Mouse (Mus musculus): ENCODE measurements around the gene Nek6. TPM values are rescaled to one million over a fixed set of nuclear protein-coding genes. Genes with fewer than 3 reads are reported as not detected.

The Nek6 gene
- polyA plus RNA-seq, 1 experiment from 2014 or later = 90.1 TPM

DNA sequence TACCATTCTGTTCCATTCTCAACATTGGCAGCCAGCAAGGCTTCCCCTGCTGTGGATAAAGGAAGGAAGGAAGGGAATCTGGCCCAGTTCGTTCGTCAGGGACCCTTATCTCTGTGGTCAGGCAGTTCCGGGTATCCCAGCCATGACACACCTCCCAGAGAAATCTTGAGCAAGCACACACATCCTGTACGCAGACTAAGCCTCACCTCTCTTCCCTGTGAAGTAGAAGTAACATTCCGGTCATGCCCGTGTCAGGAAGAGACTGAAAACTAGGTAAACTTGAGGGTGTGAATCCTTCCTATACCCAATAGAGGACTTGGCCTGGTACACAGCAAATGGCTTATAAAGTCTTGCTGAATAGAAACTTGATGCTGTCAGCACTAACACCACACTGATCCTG, 21.9 kb downstream of the Nek6 start:
- H3K4me3 ChIP-seq = peak overlapping the region; percentile 0; the same call in 1 of the 2 replicates
- no peaks in the 10 kb centered on the region for H3K9me3 ChIP-seq
- peak; percentile 91 for DNase-seq (ENCODE audit: low spot score)
- H3K27me3 ChIP-seq (ENCODE audit: insufficient read depth, poor library complexity, severe bottlenecking) = no peaks in the 10 kb centered on the region
- peaks cover 96% of the 10 kb centered on the region for H3K4me1 ChIP-seq
- WGBS = 19% methylated on average over 6 of the region's 6 CpGs
- peak overlapping the region; percentile 67 for H3K27ac ChIP-seq
- no peaks in the 10 kb centered on the region for H3K36me3 ChIP-seq

DNA sequence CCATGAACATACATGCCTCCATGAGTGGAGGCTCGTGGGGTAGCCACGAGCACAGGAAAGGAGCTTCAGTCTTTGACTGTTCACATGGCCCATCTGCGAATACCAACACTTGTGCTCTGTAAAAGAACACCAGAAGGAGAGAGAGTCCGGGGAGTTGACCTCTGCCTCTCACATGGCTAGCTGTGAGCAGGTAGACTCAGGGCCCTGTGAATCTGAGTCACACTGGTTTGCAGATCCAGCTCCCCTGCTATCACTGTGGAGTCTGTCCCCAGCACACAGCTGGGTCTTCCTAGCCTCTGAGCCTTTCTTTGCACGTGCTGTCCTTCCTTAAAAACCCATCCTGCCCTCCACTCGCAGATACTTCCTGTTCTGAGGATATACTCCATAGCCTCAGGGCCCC, 22.3 kb downstream of the Nek6 start:
- Histone ChIP-seq H3K36me3 (no peaks in the 10 kb centered on the region), H3K9me3 (no peaks in the 10 kb centered on the region), H3K4me3 (peak overlapping the region; percentile 0; the same call in 1 of the 2 replicates), H3K27ac (peak overlapping the region; percentile 67), H3K27me3 (ENCODE audit: insufficient read depth, poor library complexity, severe bottlenecking) (no peaks in the 10 kb centered on the region), H3K4me1 (peaks cover 95% of the 10 kb centered on the region)
- no peak for DNase-seq (ENCODE audit: low spot score)
- WGBS = 46% methylated on average over 6 of the region's 6 CpGs

DNA sequence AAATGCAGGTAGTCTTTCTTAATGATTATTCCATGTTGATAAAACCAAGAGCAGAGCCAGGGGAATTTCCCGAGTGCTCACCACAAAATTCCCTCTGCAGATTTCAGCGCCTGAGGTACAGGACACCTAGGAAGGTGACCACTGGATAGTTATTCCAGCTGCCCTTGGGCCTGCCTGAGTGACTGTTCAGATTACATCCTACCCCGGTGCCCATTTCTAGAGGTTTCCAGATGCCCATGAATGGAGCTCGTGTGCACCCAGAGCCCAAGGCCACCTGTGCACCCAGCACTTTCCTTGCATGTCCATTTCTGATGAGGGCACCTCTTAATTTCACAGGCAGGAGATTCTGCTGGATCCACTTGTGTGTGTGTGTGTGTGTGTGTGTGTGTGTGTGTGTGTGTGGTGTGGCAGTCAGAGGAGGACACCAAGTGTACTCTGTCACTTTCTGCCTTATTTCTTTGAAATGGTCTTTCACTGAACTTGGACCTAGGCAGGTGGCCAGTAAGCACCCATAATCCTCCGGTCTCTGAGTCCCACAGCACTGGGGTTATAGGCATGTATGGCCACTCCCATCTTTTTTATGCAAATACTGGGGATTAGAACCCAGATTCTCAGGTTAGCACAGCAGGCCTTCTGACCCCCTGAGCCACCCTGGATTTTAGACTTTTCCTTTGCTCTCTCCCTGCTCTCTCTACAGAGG, 22.9 kb downstream of the Nek6 start:
- H3K27ac ChIP-seq = peak overlapping the region; percentile 67
- 86% methylated on average over 5 of the region's 5 CpGs for WGBS
- no peaks in the 10 kb centered on the region for H3K36me3 ChIP-seq
- no peaks in the 10 kb centered on the region for H3K9me3 ChIP-seq
- H3K4me3 ChIP-seq = no peak overlapping the region
- no peak for DNase-seq (ENCODE audit: low spot score)
- H3K27me3 ChIP-seq (ENCODE audit: insufficient read depth, poor library complexity, severe bottlenecking) = no peaks in the 10 kb centered on the region
- peaks cover 93% of the 10 kb centered on the region for H3K4me1 ChIP-seq

DNA sequence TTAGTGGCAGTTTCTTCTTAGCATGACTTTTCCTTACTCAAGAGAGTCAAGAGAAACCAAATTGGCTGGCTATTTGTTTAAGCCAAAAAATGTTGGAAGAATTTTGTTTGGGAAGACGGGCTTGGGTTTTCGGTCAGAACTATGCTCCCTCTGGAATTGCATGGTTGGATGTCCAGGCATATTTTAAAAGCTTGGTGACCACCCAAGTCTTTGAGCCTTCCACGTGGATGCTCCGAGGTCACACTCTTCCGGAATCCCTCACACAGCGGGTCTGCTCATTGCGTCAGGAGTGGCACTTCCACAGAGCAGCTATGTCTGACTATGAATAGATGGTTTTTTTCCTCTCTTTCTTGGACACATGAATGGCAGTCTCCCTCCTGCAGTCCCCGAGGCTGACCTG, 23.6 kb downstream of the Nek6 start:
- DNase-seq (ENCODE audit: low spot score) = no peak
- 84% methylated on average over 8 of the region's 8 CpGs for WGBS
- H3K27ac ChIP-seq = peak overlapping the region; percentile 71; the same call in 1 of the 2 replicates
- H3K4me1 ChIP-seq = peaks cover 93% of the 10 kb centered on the region
- no peaks in the 10 kb centered on the region for H3K36me3 ChIP-seq
- no peaks in the 10 kb centered on the region for H3K9me3 ChIP-seq
- H3K4me3 ChIP-seq = no peak overlapping the region
- H3K27me3 ChIP-seq (ENCODE audit: insufficient read depth, poor library complexity, severe bottlenecking) = no peaks in the 10 kb centered on the region

DNA sequence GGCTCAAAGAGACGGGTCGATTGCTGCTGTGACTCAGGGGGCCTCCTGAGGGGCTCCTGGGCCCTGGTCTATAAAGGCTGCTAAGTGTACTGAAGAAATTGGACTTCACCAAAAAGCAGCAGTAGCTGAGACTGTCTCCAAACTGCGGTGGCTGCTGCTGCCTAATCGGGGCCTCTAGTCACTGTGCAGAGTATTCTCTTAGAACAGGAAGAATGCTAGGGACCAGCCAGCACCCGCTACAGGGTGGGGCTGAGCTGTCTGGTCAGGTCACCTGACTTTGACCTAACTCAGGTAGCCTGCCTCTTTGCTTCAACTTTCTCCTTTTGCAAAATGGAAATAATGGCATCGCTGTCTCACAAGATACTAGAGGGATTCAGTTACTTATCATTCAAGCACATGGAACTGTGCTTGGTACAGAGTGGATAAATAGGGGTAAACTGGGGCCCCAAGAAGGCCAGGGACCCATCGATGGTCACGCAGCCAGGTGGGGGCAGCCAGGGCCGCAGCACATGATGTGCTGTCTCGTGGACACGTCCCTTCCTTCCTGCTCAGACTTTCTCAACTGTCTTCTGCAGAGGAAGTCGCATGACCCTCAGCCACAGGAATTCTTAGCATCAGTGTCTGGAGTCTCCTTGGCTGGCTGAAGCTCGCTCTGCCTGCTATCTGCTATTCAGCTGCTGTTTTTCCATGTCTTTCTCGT, 24.2 kb downstream of the Nek6 start:
- 55% methylated on average over 14 of the region's 14 CpGs for WGBS
- Histone ChIP-seq H3K27me3 (ENCODE audit: insufficient read depth, poor library complexity, severe bottlenecking) (no peaks in the 10 kb centered on the region), H3K4me1 (peaks cover 93% of the 10 kb centered on the region), H3K4me3 (no peak overlapping the region), H3K36me3 (no peaks in the 10 kb centered on the region), H3K27ac (peak overlapping the region; percentile 71), H3K9me3 (no peaks in the 10 kb centered on the region)
- DNase-seq (ENCODE audit: low spot score) = no peak

DNA sequence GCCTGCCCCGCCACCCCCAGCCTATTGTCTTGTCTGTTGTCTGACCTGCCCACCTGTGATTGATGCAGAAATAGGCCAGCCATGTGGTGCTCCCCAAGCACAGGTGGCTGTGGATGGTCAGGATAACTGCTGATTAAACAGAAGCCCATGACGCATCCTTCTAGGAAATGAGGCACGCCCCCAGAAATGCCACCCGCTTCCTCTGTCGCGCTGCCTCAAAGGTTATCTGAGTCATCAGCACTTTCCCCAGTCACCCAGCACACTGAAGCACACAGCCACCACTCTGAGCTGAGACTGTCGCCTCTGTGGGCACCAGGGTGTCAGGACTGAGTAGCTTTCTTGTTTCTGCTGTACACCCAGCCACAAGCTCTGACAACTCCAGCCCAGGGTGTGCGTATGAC, 24.9 kb downstream of the Nek6 start:
- 23% methylated on average over 8 of the region's 8 CpGs for WGBS
- DNase-seq (ENCODE audit: low spot score) = peak; percentile 93
- Histone ChIP-seq H3K36me3 (no peaks in the 10 kb centered on the region), H3K4me1 (peaks cover 93% of the 10 kb centered on the region), H3K27ac (peak overlapping the region; percentile 71), H3K4me3 (no peak overlapping the region), H3K27me3 (ENCODE audit: insufficient read depth, poor library complexity, severe bottlenecking) (no peaks in the 10 kb centered on the region), H3K9me3 (no peaks in the 10 kb centered on the region)

DNA sequence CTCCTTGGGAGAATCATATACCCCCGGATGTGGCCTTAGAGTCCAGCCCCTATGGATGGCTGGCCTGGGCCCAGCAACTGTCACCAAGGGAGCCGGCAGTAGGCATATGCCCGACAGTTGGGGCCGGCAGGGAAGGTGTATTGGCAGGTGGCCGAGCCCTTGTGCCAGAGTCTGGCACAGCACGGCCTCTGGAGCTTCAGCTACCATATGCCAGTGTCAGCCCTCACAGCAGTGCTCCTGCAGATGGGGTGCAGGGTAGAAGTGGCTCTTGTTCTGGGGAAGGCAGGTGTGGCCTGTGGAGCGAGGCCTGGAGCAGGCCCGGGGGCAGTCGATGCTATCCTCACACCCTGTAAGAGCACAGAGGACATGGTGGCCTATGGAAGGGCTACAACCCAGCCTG, 28.2 kb downstream of the Nek6 start:
- DNase-seq (ENCODE audit: low spot score) = no peak
- H3K36me3 ChIP-seq = no peaks in the 10 kb centered on the region
- no peaks in the 10 kb centered on the region for H3K9me3 ChIP-seq
- WGBS = 93% methylated on average over 9 of the region's 9 CpGs
- no peaks in the 10 kb centered on the region for H3K27me3 ChIP-seq (ENCODE audit: insufficient read depth, poor library complexity, severe bottlenecking)
- H3K4me1 ChIP-seq = peaks cover 97% of the 10 kb centered on the region
- H3K27ac ChIP-seq = peak overlapping the region; percentile 56
- no peak overlapping the region for H3K4me3 ChIP-seq

DNA sequence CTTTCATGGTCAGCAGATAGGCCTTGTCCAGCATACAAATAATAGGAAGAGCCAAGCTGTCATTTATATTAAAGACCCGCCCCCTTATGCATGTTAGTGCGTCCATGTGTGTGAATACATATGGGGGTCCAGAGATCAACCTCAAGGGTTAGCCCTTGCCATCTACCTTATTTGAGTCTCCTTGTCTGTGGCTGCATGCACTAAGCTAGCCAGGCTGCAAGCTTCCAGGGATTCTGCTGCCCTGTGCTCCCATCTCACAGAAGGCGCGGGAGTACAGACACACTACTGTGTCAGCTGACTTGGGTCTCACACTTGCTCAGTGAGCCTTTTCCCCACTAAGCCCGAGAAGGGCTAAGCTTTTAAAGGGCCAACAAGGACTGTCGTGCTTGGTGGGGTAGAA, 29.2 kb downstream of the Nek6 start:
- Histone ChIP-seq H3K27ac (peak overlapping the region; percentile 85), H3K9me3 (no peaks in the 10 kb centered on the region), H3K4me1 (peaks cover 94% of the 10 kb centered on the region), H3K4me3 (no peak overlapping the region), H3K27me3 (ENCODE audit: insufficient read depth, poor library complexity, severe bottlenecking) (no peaks in the 10 kb centered on the region), H3K36me3 (no peaks in the 10 kb centered on the region)
- DNase-seq (ENCODE audit: low spot score) = no peak
- WGBS = 76% methylated on average over 6 of the region's 6 CpGs

DNA sequence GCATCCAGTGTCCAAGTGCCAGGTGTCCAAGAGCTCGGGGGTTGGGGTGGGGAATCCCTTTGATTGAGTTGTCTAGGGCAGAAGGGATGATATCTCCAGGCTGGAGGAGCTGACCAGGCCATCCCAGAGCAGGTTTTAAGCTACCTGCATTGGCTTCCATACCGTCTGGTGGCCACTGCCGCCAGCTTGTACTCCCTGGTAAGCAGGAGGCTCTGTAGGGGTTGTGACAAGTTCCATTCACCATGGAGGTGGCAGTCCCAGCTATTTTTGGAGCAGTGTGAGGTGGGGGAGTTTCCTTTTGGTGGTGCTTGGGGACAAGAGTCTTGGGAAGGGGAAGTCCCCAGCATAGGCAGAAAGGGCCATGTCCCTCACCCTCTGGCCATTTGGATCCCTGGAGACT, 29.7 kb downstream of the Nek6 start:
- no peak overlapping the region for H3K4me3 ChIP-seq
- DNase-seq (ENCODE audit: low spot score) = no peak
- peaks cover 94% of the 10 kb centered on the region for H3K4me1 ChIP-seq
- peak overlapping the region; percentile 85 for H3K27ac ChIP-seq
- H3K27me3 ChIP-seq (ENCODE audit: insufficient read depth, poor library complexity, severe bottlenecking) = no peaks in the 10 kb centered on the region
- no peaks in the 10 kb centered on the region for H3K36me3 ChIP-seq
- H3K9me3 ChIP-seq = no peaks in the 10 kb centered on the region
- WGBS = 42% methylated on average over 3 of the region's 3 CpGs

DNA sequence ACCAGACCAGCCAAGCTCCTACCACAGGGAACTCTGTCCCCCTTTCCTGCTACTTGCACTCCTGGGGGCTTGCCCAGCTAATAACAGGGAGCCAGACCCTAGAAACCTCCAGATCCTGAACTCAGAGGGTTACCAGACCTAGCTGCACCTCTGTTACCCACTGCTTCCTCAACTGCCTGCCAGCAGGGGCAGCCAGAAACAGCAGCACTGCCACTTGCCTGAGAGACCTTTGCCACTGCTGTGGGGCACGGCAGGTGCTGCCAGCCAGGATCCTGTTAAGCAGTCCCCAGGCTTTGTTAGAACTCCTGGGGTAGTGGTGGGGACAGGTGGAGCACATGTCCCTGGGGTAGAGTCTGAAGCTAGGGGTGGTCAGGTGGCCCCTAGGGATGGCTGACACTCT, 30.1 kb downstream of the Nek6 start:
- Histone ChIP-seq H3K9me3 (no peaks in the 10 kb centered on the region), H3K27ac (peak overlapping the region; percentile 85), H3K27me3 (ENCODE audit: insufficient read depth, poor library complexity, severe bottlenecking) (no peaks in the 10 kb centered on the region), H3K4me3 (no peak overlapping the region), H3K4me1 (peaks cover 94% of the 10 kb centered on the region), H3K36me3 (no peaks in the 10 kb centered on the region)
- WGBS = 84% methylated on average over 1 of the region's 1 CpGs
- DNase-seq (ENCODE audit: low spot score) = no peak

DNA sequence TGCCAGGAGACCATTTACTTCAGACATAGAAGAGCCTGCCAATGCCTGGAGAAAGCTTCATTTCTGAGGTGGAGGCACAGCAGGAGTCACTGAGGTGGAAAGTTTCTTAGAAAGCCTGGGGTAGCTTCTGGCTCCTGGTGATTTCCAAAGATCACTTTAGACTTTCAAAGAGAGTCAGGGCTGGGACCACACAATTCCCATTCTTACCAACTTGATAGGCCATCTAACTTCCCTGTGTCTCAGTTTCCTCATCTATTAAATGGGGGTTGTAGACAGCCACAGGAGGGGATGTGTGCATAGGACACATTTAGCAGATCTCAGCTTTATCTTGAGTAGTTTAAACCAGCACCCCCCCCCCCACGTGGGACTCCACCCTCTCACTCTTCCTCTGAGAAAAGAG, 30.9 kb downstream of the Nek6 start:
- WGBS = 32% methylated on average over 1 of the region's 1 CpGs
- Histone ChIP-seq H3K4me3 (no peak overlapping the region), H3K9me3 (no peaks in the 10 kb centered on the region), H3K4me1 (peaks cover 94% of the 10 kb centered on the region), H3K27ac (peak overlapping the region; percentile 85), H3K27me3 (ENCODE audit: insufficient read depth, poor library complexity, severe bottlenecking) (no peaks in the 10 kb centered on the region), H3K36me3 (no peaks in the 10 kb centered on the region)
- no peak for DNase-seq (ENCODE audit: low spot score)

DNA sequence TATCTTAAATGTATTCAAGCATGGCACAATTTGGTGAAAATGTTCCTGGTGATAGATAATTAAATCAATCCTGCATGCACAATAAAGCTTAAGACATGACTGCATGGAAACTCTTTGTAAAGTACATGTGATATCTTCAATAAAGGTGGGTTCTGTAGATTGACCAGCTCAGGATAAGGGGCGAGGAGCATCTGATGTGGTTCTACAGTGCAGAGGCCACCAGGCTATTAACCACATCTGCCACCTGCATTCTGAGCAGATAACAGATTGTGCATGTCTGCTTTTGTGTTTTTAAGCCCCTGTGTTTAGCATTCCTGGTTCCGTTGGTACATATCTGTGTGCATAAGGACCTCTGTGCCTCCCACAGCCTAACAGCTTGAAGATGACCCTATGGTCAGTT, 31.7 kb downstream of the Nek6 start:
- DNase-seq (ENCODE audit: low spot score) = no peak
- 73% methylated on average over 2 of the region's 2 CpGs for WGBS
- no peak overlapping the region for H3K4me3 ChIP-seq
- H3K27ac ChIP-seq = 0 out of 2 replicates have a peak overlapping the region, but pooled peaks have one; percentile 9
- no peaks in the 10 kb centered on the region for H3K9me3 ChIP-seq
- H3K27me3 ChIP-seq (ENCODE audit: insufficient read depth, poor library complexity, severe bottlenecking) = no peaks in the 10 kb centered on the region
- H3K36me3 ChIP-seq = no peaks in the 10 kb centered on the region
- H3K4me1 ChIP-seq = peaks cover 94% of the 10 kb centered on the region

DNA sequence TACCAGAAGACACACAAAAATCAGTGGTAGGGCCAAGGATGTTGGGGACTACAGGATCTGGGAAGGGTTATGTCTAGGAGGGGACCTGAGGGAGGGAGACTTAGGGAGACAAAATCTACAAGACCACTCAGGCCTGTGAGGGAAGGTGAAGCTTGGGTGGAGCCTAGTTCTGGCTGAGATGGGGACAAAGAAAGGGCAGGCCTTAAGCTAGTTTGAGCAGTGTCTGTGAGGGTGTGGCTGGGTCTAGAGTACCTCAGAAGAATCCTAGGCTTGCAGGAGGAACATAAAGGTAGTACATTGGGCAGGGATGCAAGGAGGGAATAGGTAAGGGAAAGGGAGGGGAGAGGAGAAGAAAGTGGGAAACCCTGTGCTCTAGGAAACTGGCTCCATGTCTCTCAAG, 32.9 kb downstream of the Nek6 start:
- Histone ChIP-seq H3K4me1 (peaks cover 96% of the 10 kb centered on the region), H3K4me3 (no peak overlapping the region), H3K9me3 (no peaks in the 10 kb centered on the region), H3K27me3 (ENCODE audit: insufficient read depth, poor library complexity, severe bottlenecking) (no peaks in the 10 kb centered on the region), H3K36me3 (no peaks in the 10 kb centered on the region), H3K27ac (0 out of 2 replicates have a peak overlapping the region, but pooled peaks have one; percentile 16)
- no peak for DNase-seq (ENCODE audit: low spot score)

Measured in heart, embryonic 10.5 days (tissue).